Mouse (Mus musculus) intestine, embryonic 15.5 days (tissue): ENCODE results near the gene Szt2. TPM values are rescaled to one million over a fixed set of nuclear protein-coding genes. Genes with fewer than 3 reads are reported as not detected.
A peak's percentile ranks its signal among the peaks of the same experiment; 100 is the strongest.

Source experiments
- ATAC-seq: fragments of 200-750 bp; cut with Nextera tagmentation; 2 replicates; pipeline ENCODE4 v1.8.0; 2017; ENCODE audit warnings: moderate TSS enrichment, moderate library complexity
- H3K27ac ChIP-seq: fragments of 300-500 bp; sonication (generic); 2 replicates; pipeline ENCODE4 v1.5.1; 2015; ENCODE audit warnings: mild to moderate bottlenecking, inconsistent platforms
- H3K27me3 ChIP-seq: fragments of 300-500 bp; sonication (generic); replicated peaks from 2 replicates; pipeline ENCODE4 v1.6.1; 2015; ENCODE audit warnings: inconsistent platforms
- H3K36me3 ChIP-seq: fragments of 300-500 bp; sonication (generic); 2 replicates; pipeline ENCODE4 v1.6.1; 2015; ENCODE audit warnings: inconsistent platforms
- H3K4me1 ChIP-seq: fragments of 300-500 bp; sonication (generic); replicated peaks from 2 replicates; pipeline ENCODE4 v1.6.1; 2015; ENCODE audit warnings: inconsistent platforms
- H3K4me2 ChIP-seq: fragments of 300-500 bp; sonication (generic); replicated peaks from 2 replicates; pipeline ENCODE4 v1.6.1; 2015; ENCODE audit warnings: mild to moderate bottlenecking, inconsistent platforms
- H3K4me3 ChIP-seq: fragments of 300-500 bp; sonication (generic); replicated peaks from 2 replicates; pipeline ENCODE4 v1.5.1; 2015; ENCODE audit warnings: inconsistent platforms
- H3K9ac ChIP-seq: fragments of 300-500 bp; sonication (generic); 2 replicates; pipeline ENCODE4 v1.6.1; 2015; ENCODE audit warnings: inconsistent platforms
- H3K9me3 ChIP-seq: fragments of 300-500 bp; sonication (generic); 2 replicates; pipeline ENCODE4 v1.6.1; 2016; ENCODE audit warnings: inconsistent platforms
- WGBS: fragments of 180-500 bp; shearing (Covaris S2); methylation state at CpG from one replicate; pipeline ENCODE4 v1.1.7; 2015; 5-methylcytosine and 5-hydroxymethylcytosine counted together
- polyA plus RNA-seq: library from polyadenylated mRNA; unstranded; fragments of >200 nt; fragmentation: Nextera tagmentation; extraction: Ambion mirVana; gene quantifications from 2 replicates; pipeline ENCODE4 v1.2.1, GENCODE M21; 2015

Szt2 gene
- polyA plus RNA-seq, 1 experiment from 2014 or later = 4.4 TPM

GRCm38 (mm10) chr4:118427768-118428451 lies 18.8 kb upstream of the Szt2 start, which contains the start of gene Elovl1:
TSS of gene Elovl1 (plus strand) at chr4:118428093.
- ATAC-seq = peak; percentile 97
- H3K27ac ChIP-seq = peak within 1 kb of the TSS; percentile 93
- peak within 1 kb of the TSS; percentile 85 for H3K4me2 ChIP-seq
- under 1% methylated on average over 26 of the region's 31 CpGs for whole genome bisulfite sequencing
- H3K4me3 ChIP-seq = peak within 1 kb of the TSS; percentile 89
- H3K9ac ChIP-seq = peak within 1 kb of the TSS; percentile 89
- peaks cover 28% of the 10 kb centered on the region for H3K4me1 ChIP-seq
- no peaks in the 10 kb centered on the region for H3K27me3 ChIP-seq
- H3K36me3 ChIP-seq = peaks cover 23% of the 10 kb centered on the region
- no peaks in the 10 kb centered on the region for H3K9me3 ChIP-seq

- Histone ChIP-seq H3K4me2 (peak overlapping the region; percentile 85), H3K36me3 (peaks cover 19% of the 10 kb centered on the region), H3K9ac (peak overlapping the region; percentile 62), H3K9me3 (no peaks in the 10 kb centered on the region), H3K4me3 (peak overlapping the region; percentile 89), H3K4me1 (peaks cover 27% of the 10 kb centered on the region), H3K27me3 (no peaks in the 10 kb centered on the region), H3K27ac (peak overlapping the region; percentile 93)
- WGBS = under 1% methylated on average over 5 of the region's 5 CpGs
- ATAC-seq = peak; percentile 15; the same call in 1 of the 2 replicates
Measured at GRCm38 (mm10) chr4:118427415-118427767, 18.3 kb upstream of the Szt2 start.

- no peak overlapping the region for H3K4me3 ChIP-seq
- H3K4me1 ChIP-seq = peaks cover 24% of the 10 kb centered on the region
- no peak for ATAC-seq
- peaks cover 5% of the 10 kb centered on the region; the same call in 1 of the 2 replicates for H3K36me3 ChIP-seq
- WGBS = 97% methylated on average over 1 of the region's 1 CpGs
- no peak overlapping the region for H3K9ac ChIP-seq
- H3K4me2 ChIP-seq = no peak overlapping the region
- no peaks in the 10 kb centered on the region for H3K27me3 ChIP-seq
- H3K9me3 ChIP-seq = no peaks in the 10 kb centered on the region
- no peak overlapping the region for H3K27ac ChIP-seq
Measured at GRCm38 (mm10) chr4:118425374-118425773, 16.3 kb upstream of the Szt2 start.

- Histone ChIP-seq H3K36me3 (peaks cover 4% of the 10 kb centered on the region; the same call in 1 of the 2 replicates), H3K27ac (no peak overlapping the region), H3K4me3 (no peak overlapping the region), H3K4me1 (peaks cover 17% of the 10 kb centered on the region), H3K4me2 (no peak overlapping the region), H3K27me3 (no peaks in the 10 kb centered on the region), H3K9me3 (no peaks in the 10 kb centered on the region), H3K9ac (no peak overlapping the region)
- WGBS = 63% methylated on average over 4 of the region's 4 CpGs
- ATAC-seq = no peak
Measured at GRCm38 (mm10) chr4:118424541-118425160, 15.6 kb upstream of the Szt2 start.

- Histone ChIP-seq H3K27me3 (no peaks in the 10 kb centered on the region), H3K4me3 (no peak overlapping the region), H3K4me1 (no peaks in the 10 kb centered on the region), H3K27ac (peak overlapping the region; percentile 20; the same call in 1 of the 2 replicates), H3K4me2 (no peak overlapping the region), H3K36me3 (peaks cover 9% of the 10 kb centered on the region; the same call in 1 of the 2 replicates), H3K9me3 (no peaks in the 10 kb centered on the region), H3K9ac (no peak overlapping the region)
- 60% methylated on average over 3 of the region's 3 CpGs for WGBS
- ATAC-seq = peak; percentile 94
Measured at GRCm38 (mm10) chr4:118421384-118421783, 12.3 kb upstream of the Szt2 start.

- Histone ChIP-seq H3K9ac (no peak overlapping the region), H3K36me3 (peaks cover 37% of the 10 kb centered on the region), H3K4me2 (no peak overlapping the region), H3K4me1 (no peaks in the 10 kb centered on the region), H3K9me3 (no peaks in the 10 kb centered on the region), H3K27ac (no peak overlapping the region), H3K4me3 (no peak overlapping the region), H3K27me3 (no peaks in the 10 kb centered on the region)
- WGBS = 88% methylated on average over 13 of the region's 13 CpGs
- ATAC-seq = no peak
Measured at GRCm38 (mm10) chr4:118417112-118417797, 8.2 kb upstream of the Szt2 start.

- Histone ChIP-seq H3K9ac (no peak overlapping the region), H3K36me3 (peaks cover 44% of the 10 kb centered on the region), H3K4me2 (no peak overlapping the region), H3K27me3 (no peaks in the 10 kb centered on the region), H3K4me1 (no peaks in the 10 kb centered on the region), H3K27ac (no peak overlapping the region), H3K4me3 (no peak overlapping the region), H3K9me3 (no peaks in the 10 kb centered on the region)
- no peak for ATAC-seq
- 97% methylated on average over 5 of the region's 5 CpGs for WGBS
Measured at GRCm38 (mm10) chr4:118416329-118416728, 7.3 kb upstream of the Szt2 start.

GRCm38 (mm10) chr4:118415779-118416178 lies 6.7 kb upstream of the Szt2 start:
- Histone ChIP-seq H3K36me3 (peaks cover 43% of the 10 kb centered on the region), H3K4me1 (no peaks in the 10 kb centered on the region), H3K27ac (no peak overlapping the region), H3K4me3 (no peak overlapping the region), H3K4me2 (no peak overlapping the region), H3K27me3 (no peaks in the 10 kb centered on the region), H3K9me3 (no peaks in the 10 kb centered on the region), H3K9ac (no peak overlapping the region)
- no peak for ATAC-seq
- 83% methylated on average over 2 of the region's 2 CpGs for WGBS

GRCm38 (mm10) chr4:118413553-118413952 lies 4.5 kb upstream of the Szt2 start:
- WGBS = 94% methylated on average over 5 of the region's 5 CpGs
- no peak overlapping the region for H3K9ac ChIP-seq
- H3K27ac ChIP-seq = no peak overlapping the region
- peaks cover 40% of the 10 kb centered on the region for H3K36me3 ChIP-seq
- H3K9me3 ChIP-seq = no peaks in the 10 kb centered on the region
- no peaks in the 10 kb centered on the region for H3K27me3 ChIP-seq
- no peak overlapping the region for H3K4me2 ChIP-seq
- peaks cover 7% of the 10 kb centered on the region for H3K4me1 ChIP-seq
- no peak overlapping the region for H3K4me3 ChIP-seq
- no peak for ATAC-seq

GRCm38 (mm10) chr4:118410871-118411270 lies 1.8 kb upstream of the Szt2 start:
- Histone ChIP-seq H3K36me3 (peaks cover 33% of the 10 kb centered on the region), H3K27ac (no peak overlapping the region), H3K4me3 (no peak overlapping the region), H3K4me2 (no peak overlapping the region), H3K4me1 (peaks cover 9% of the 10 kb centered on the region), H3K9ac (no peak overlapping the region), H3K9me3 (no peaks in the 10 kb centered on the region), H3K27me3 (no peaks in the 10 kb centered on the region)
- 88% methylated on average over 5 of the region's 5 CpGs for WGBS
- ATAC-seq = no peak

- H3K9me3 ChIP-seq = no peaks in the 10 kb centered on the region
- H3K27ac ChIP-seq = no peak overlapping the region
- H3K4me2 ChIP-seq = no peak overlapping the region
- no peaks in the 10 kb centered on the region for H3K4me1 ChIP-seq
- H3K4me3 ChIP-seq = no peak overlapping the region
- no peaks in the 10 kb centered on the region for H3K27me3 ChIP-seq
- H3K36me3 ChIP-seq = peaks cover 20% of the 10 kb centered on the region
- WGBS = 94% methylated on average over 12 of the region's 12 CpGs
- no peak for ATAC-seq
- H3K9ac ChIP-seq = no peak overlapping the region
Measured at GRCm38 (mm10) chr4:118402701-118403100, 6.4 kb downstream of the Szt2 start.

- no peak overlapping the region for H3K4me2 ChIP-seq
- no peak overlapping the region for H3K4me3 ChIP-seq
- no peaks in the 10 kb centered on the region for H3K27me3 ChIP-seq
- H3K9ac ChIP-seq = no peak overlapping the region
- H3K36me3 ChIP-seq = peaks cover 20% of the 10 kb centered on the region
- no peaks in the 10 kb centered on the region for H3K9me3 ChIP-seq
- no peak overlapping the region for H3K27ac ChIP-seq
- H3K4me1 ChIP-seq = no peaks in the 10 kb centered on the region
- WGBS = 86% methylated on average over 5 of the region's 5 CpGs
- ATAC-seq = no peak
Measured at GRCm38 (mm10) chr4:118401918-118402317, 7.2 kb downstream of the Szt2 start.
